Mouse (Mus musculus) splenic B cell, adult 2 months (primary cell): ENCODE measurements around the gene Rgs7bp.

Experiments used
- DNase-seq: peaks from one replicate; pipeline ENCODE4 v3.0.0-alpha.2; 2011; ENCODE audit warnings: low read depth, low spot score
- H3K27me3 ChIP-seq: 2 replicates; pipeline ENCODE4 v1.6.1; 2012; ENCODE audit warnings: mild to moderate bottlenecking, low read length, moderate library complexity, mixed read lengths; ENCODE audit not compliant: control insufficient read depth, poor library complexity, insufficient read depth, severe bottlenecking
- H3K36me3 ChIP-seq: 2 replicates; pipeline ENCODE4 v1.6.1; 2012; ENCODE audit warnings: mild to moderate bottlenecking, low read length, moderate library complexity, mixed read lengths; ENCODE audit not compliant: control insufficient read depth, poor library complexity, insufficient read depth, severe bottlenecking

Gene Rgs7bp

GRCm38 (mm10) chr13:105038334-105038733 is 16.4 kb downstream of the Rgs7bp start:
- DNase-seq: no peak
- no peaks in the 10 kb centered on the region for H3K27me3 ChIP-seq
- no peaks in the 10 kb centered on the region for H3K36me3 ChIP-seq

DNA sequence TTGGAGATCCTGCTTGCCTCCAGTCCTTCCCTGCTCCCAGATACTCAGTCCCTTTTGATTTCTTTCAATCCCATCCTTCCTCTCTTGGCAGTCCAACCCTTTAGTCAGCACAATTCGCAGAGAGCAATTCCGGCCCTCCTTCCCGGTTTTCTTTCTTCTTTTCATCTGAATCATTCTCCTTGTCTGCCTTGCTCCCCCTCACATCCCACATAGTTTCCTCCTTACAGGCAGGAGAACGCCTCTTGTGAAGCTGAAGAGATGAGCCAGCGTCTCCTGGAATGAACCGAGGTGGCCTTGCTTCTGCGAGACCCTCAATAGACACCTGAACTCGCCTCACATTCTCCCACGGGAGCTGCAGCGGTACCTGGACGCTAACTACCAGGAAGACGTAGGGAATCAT is 16.9 kb downstream of the Rgs7bp start:
- H3K27me3 ChIP-seq: no peaks in the 10 kb centered on the region
- no peaks in the 10 kb centered on the region for H3K36me3 ChIP-seq
- DNase-seq: no peak

- H3K36me3 ChIP-seq: no peaks in the 10 kb centered on the region
- no peaks in the 10 kb centered on the region for H3K27me3 ChIP-seq
- no peak for DNase-seq
These were observed 22.8 kb downstream of the Rgs7bp start for GRCm38 (mm10) chr13:105031882-105032281.

- H3K27me3 ChIP-seq: no peaks in the 10 kb centered on the region
- DNase-seq: no peak
- H3K36me3 ChIP-seq: no peaks in the 10 kb centered on the region
These were observed 26.5 kb downstream of the Rgs7bp start for GRCm38 (mm10) chr13:105028276-105028675.

DNA sequence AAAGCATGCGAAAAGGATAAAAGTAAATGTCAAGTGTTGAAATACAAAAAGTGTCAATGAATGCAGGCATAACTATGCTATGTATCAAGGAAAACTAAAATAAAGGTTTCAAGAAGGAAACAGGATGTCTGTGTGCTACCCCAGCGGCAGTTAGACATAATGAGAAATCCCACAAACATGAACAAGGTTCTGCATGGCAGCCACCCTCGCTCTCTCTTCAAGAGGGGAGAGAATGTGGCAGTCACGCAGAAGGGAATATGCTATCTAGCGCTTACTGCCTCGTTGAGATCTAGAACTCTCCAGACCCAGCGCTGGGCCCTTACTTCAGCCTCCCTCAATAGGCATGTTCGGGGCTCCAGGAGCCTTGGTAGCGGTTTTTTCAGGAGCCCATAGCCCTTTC is 38.2 kb downstream of the Rgs7bp start:
- DNase-seq: no peak
- Histone ChIP-seq H3K27me3 (no peaks in the 10 kb centered on the region), H3K36me3 (no peaks in the 10 kb centered on the region)

GRCm38 (mm10) chr13:105015710-105016404 is 38.9 kb downstream of the Rgs7bp start:
- Histone ChIP-seq H3K36me3 (no peaks in the 10 kb centered on the region), H3K27me3 (no peaks in the 10 kb centered on the region)
- no peak for DNase-seq

GRCm38 (mm10) chr13:105011300-105011699 is 43.4 kb downstream of the Rgs7bp start:
- DNase-seq: no peak
- H3K36me3 ChIP-seq: no peaks in the 10 kb centered on the region

DNA sequence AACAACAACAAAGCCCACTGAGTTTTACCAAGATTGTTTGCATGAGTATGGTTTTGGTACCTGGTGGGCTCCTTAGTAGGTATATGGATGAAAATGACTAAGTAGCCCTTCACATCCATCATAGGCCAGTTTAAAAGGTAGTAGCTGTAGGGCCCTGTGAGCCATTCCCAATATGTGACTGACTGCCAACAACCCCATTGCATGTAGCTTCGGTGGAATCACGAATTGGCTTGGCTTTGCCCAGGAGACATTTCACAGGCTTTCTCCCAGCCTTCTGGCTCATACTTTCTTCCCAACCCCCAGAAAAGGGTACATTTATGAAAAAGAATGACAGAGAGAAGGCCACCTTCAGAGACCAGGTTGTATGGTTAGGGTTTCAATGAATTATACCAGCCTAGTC is 45.8 kb downstream of the Rgs7bp start:
- Histone ChIP-seq H3K27me3 (no peaks in the 10 kb centered on the region), H3K36me3 (no peaks in the 10 kb centered on the region)
- no peak for DNase-seq

More at GRCm38 (mm10) chr13:105011300-105011699, 43.4 kb downstream of the Rgs7bp start:
- no peaks in the 10 kb centered on the region for H3K27me3 ChIP-seq

- Histone ChIP-seq H3K27me3 (no peaks in the 10 kb centered on the region), H3K36me3 (no peaks in the 10 kb centered on the region)
- DNase-seq: no peak
These were observed 51.9 kb downstream of the Rgs7bp start for GRCm38 (mm10) chr13:105002831-105003157.

- DNase-seq: no peak
These were observed 52.4 kb downstream of the Rgs7bp start for GRCm38 (mm10) chr13:105002132-105002830.

GRCm38 (mm10) chr13:105001714-105002113 is 53.0 kb downstream of the Rgs7bp start:
- H3K36me3 ChIP-seq: no peaks in the 10 kb centered on the region
- DNase-seq: no peak
- no peaks in the 10 kb centered on the region for H3K27me3 ChIP-seq

More at GRCm38 (mm10) chr13:105002132-105002830, 52.4 kb downstream of the Rgs7bp start:
- H3K27me3 ChIP-seq: no peaks in the 10 kb centered on the region
- H3K36me3 ChIP-seq: no peaks in the 10 kb centered on the region

DNA sequence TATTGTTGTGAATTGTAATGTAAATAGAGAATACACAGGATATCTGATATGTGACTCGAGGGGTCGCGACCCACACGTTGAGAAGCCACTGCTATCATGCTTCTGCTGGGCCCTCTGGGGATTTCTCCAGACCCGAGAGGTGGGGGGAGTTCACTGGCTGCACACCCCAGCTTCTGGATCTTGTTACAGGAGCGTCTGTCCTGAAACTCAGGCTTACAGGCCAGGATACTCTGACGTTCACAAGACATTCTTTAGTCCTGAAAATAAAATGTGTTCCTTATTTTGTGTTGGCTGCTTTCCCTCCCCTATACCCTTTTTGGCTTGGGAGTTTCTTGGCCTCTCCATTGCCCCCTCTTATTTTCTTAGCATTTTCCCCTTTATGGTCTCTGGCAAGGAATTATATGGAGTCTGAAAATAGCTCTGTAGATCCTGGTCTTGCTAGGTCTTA is 65.9 kb downstream of the Rgs7bp start:
- H3K27me3 ChIP-seq: no peaks in the 10 kb centered on the region
- H3K36me3 ChIP-seq: no peaks in the 10 kb centered on the region
- DNase-seq: no peak

DNA sequence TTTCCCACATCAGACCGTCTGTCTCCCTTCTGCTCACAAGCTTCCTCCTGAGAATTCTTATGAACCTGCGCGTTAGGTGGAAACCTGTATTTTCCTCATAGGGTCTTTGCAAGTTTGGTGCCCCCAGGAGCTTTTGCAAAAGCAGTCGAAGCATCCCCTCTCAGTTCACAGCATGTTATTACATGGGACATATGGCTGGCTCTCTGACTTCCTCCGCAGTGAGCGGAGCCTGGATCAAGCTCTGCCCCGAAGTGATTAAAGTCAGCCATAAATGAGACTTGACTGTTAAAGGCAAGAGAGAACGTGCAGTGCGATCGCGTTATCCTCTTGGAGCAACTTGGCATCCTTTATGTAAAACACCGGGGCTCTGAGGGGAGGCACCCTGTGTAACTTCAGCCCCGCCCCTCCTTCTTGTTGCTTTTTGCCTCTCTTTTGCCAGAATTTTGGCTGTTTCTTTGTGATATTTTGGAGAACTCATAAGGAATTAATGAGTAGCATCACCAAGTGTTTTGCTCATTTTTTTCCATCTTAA is 66.7 kb downstream of the Rgs7bp start:
- DNase-seq: no peak

GRCm38 (mm10) chr13:104985691-104986090 is 69.0 kb downstream of the Rgs7bp start:
- no peak for DNase-seq
- Histone ChIP-seq H3K27me3 (no peaks in the 10 kb centered on the region), H3K36me3 (no peaks in the 10 kb centered on the region)

More for the DNA sequence above, 66.7 kb downstream of the Rgs7bp start:
- Histone ChIP-seq H3K27me3 (no peaks in the 10 kb centered on the region), H3K36me3 (no peaks in the 10 kb centered on the region)

DNA sequence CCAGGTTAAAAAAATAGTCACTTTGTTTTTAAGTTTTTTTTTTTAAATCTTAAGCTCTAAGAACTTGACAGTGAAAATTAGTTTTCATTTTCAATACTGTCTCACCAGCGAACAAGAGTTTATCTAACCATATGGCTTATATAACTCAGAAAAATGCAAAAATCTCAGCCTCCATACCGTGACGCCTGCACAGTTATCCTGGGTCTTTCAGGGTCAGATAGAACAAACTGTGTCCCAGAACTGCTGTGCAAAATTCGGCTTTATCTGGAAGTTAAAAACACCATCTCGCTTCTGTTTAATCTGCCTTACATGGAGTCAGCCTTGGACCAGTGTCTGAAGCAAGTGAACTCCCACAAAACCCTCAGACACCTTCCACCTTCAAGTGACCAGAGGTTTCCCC is 70.7 kb downstream of the Rgs7bp start:
- no peaks in the 10 kb centered on the region for H3K27me3 ChIP-seq
- no peaks in the 10 kb centered on the region for H3K36me3 ChIP-seq
- no peak for DNase-seq
